Mouse (Mus musculus) stomach, embryonic 16.5 days (tissue): Measurements from ENCODE around the gene Slc47a2. TPM values are rescaled to one million over a fixed set of nuclear protein-coding genes. Genes with fewer than 3 reads are reported as not detected.

ENCODE experiments used
- ATAC-seq: fragments of 200-750 bp; cut with Nextera tagmentation; 2 replicates; pipeline ENCODE4 v1.8.0; 2017; ENCODE audit warnings: moderate number of reproducible peaks, moderate TSS enrichment; ENCODE audit not compliant: insufficient read depth, low FRiP score
- H3K27ac ChIP-seq: fragments of 300-500 bp; sonication (generic); 2 replicates; pipeline ENCODE4 v1.5.1; 2014; ENCODE audit warnings: low read length
- H3K27me3 ChIP-seq: fragments of 300-500 bp; sonication (generic); 2 replicates; pipeline ENCODE4 v1.6.1; 2014; ENCODE audit warnings: low read length, control low read depth, mixed read lengths; ENCODE audit not compliant: control insufficient read depth, insufficient read depth
- H3K36me3 ChIP-seq: fragments of 300-500 bp; sonication (generic); 2 replicates; pipeline ENCODE4 v1.6.1; 2014; ENCODE audit warnings: low read length; ENCODE audit not compliant: control insufficient read depth, insufficient read depth
- H3K4me1 ChIP-seq: fragments of 300-500 bp; sonication (generic); 2 replicates; pipeline ENCODE4 v1.6.1; 2014; ENCODE audit warnings: low read length, control low read depth, mixed read lengths; ENCODE audit not compliant: control insufficient read depth, insufficient read depth
- H3K4me2 ChIP-seq: fragments of 300-500 bp; sonication (generic); 2 replicates; pipeline ENCODE4 v1.6.1; 2014; ENCODE audit warnings: low read depth, low read length, mixed read lengths
- H3K4me3 ChIP-seq: fragments of 300-500 bp; sonication (generic); replicated peaks from 2 replicates; pipeline ENCODE4 v1.5.1; 2014; ENCODE audit warnings: mild to moderate bottlenecking, low read length
- H3K9ac ChIP-seq: fragments of 300-500 bp; sonication (generic); 2 replicates; pipeline ENCODE4 v1.6.1; 2014; ENCODE audit warnings: low read length
- H3K9me3 ChIP-seq: fragments of 300-500 bp; sonication (generic); replicated peaks from 2 replicates; pipeline ENCODE4 v1.6.1; 2016; ENCODE audit warnings: low read length, control low read depth; ENCODE audit not compliant: control insufficient read depth
- WGBS: fragments of 180-500 bp; shearing (Covaris S2); extraction: QIAGEN DNeasy Blood & Tissue Kit; methylation state at CpG from one replicate; pipeline ENCODE4 v1.1.7; 2014; 5-methylcytosine and 5-hydroxymethylcytosine counted together
- polyA plus RNA-seq: library from polyadenylated mRNA; unstranded; fragments of >200 nt; fragmentation: Nextera tagmentation; extraction: Ambion mirVana; gene quantifications from 2 replicates; pipeline ENCODE4 v1.2.1, GENCODE M21; 2015

Slc47a2 gene
- polyA plus RNA-seq: 0.09 TPM in 1 of 2 replicates, not detected in the other

GRCm38 (mm10) chr11:61342505-61343420 is at the start of gene Slc47a2:
Gene Slc47a2, minus strand, starts transcription at chr11:61342860.
- ATAC-seq: no peak
- H3K27ac ChIP-seq: no peak within 1 kb of the TSS
- WGBS: 3% methylated on average over 61 of the region's 61 CpGs
- H3K9ac ChIP-seq: peak within 1 kb of the TSS; percentile 52
- H3K4me2 ChIP-seq: peak within 1 kb of the TSS; percentile 59
- no peaks in the 10 kb centered on the region for H3K9me3 ChIP-seq
- H3K4me1 ChIP-seq: peaks cover 6% of the 10 kb centered on the region
- no peaks in the 10 kb centered on the region for H3K36me3 ChIP-seq
- H3K27me3 ChIP-seq: peaks cover 30% of the 10 kb centered on the region
- peak within 1 kb of the TSS; percentile 38 for H3K4me3 ChIP-seq

- no peaks in the 10 kb centered on the region for H3K4me1 ChIP-seq
- ATAC-seq: no peak
- no peak overlapping the region for H3K4me2 ChIP-seq
- H3K27me3 ChIP-seq: no peaks in the 10 kb centered on the region
- no peak overlapping the region for H3K4me3 ChIP-seq
- no peak overlapping the region for H3K9ac ChIP-seq
- no peaks in the 10 kb centered on the region for H3K36me3 ChIP-seq
- H3K27ac ChIP-seq: no peak overlapping the region
- 62% methylated on average over 4 of the region's 4 CpGs for WGBS
- H3K9me3 ChIP-seq: no peaks in the 10 kb centered on the region
These were observed 46.3 kb upstream of the Slc47a2 start for GRCm38 (mm10) chr11:61388936-61389335.

- Histone ChIP-seq H3K9ac (no peak overlapping the region), H3K4me3 (no peak overlapping the region)
- WGBS: 59% methylated on average over 6 of the region's 6 CpGs
These were observed 45.4 kb upstream of the Slc47a2 start for GRCm38 (mm10) chr11:61388012-61388411.

GRCm38 (mm10) chr11:61387233-61387632 is 44.6 kb upstream of the Slc47a2 start:
- H3K4me2 ChIP-seq: no peak overlapping the region
- ATAC-seq: no peak
- no peak overlapping the region for H3K27ac ChIP-seq
- no peak overlapping the region for H3K4me3 ChIP-seq
- H3K9ac ChIP-seq: no peak overlapping the region
- H3K36me3 ChIP-seq: no peaks in the 10 kb centered on the region
- no peaks in the 10 kb centered on the region for H3K27me3 ChIP-seq
- no peaks in the 10 kb centered on the region for H3K4me1 ChIP-seq
- H3K9me3 ChIP-seq: no peaks in the 10 kb centered on the region
- 68% methylated on average over 6 of the region's 6 CpGs for WGBS

More at GRCm38 (mm10) chr11:61388012-61388411, 45.4 kb upstream of the Slc47a2 start:
- Histone ChIP-seq H3K9me3 (no peaks in the 10 kb centered on the region), H3K36me3 (no peaks in the 10 kb centered on the region), H3K4me1 (no peaks in the 10 kb centered on the region), H3K4me2 (no peak overlapping the region), H3K27me3 (no peaks in the 10 kb centered on the region), H3K27ac (no peak overlapping the region)
- ATAC-seq: no peak

- ATAC-seq: no peak
- Histone ChIP-seq H3K9me3 (no peaks in the 10 kb centered on the region), H3K27ac (no peak overlapping the region), H3K4me1 (no peaks in the 10 kb centered on the region), H3K36me3 (no peaks in the 10 kb centered on the region), H3K9ac (no peak overlapping the region), H3K4me2 (no peak overlapping the region), H3K4me3 (no peak overlapping the region), H3K27me3 (no peaks in the 10 kb centered on the region)
- 51% methylated on average over 4 of the region's 4 CpGs for WGBS
These were observed 43.1 kb upstream of the Slc47a2 start for GRCm38 (mm10) chr11:61385725-61386124.

- Histone ChIP-seq H3K4me3 (no peak overlapping the region), H3K9me3 (no peaks in the 10 kb centered on the region), H3K4me2 (no peak overlapping the region), H3K36me3 (no peaks in the 10 kb centered on the region), H3K27me3 (peaks cover 26% of the 10 kb centered on the region), H3K9ac (no peak overlapping the region), H3K4me1 (no peaks in the 10 kb centered on the region), H3K27ac (no peak overlapping the region)
- WGBS: 92% methylated on average over 1 of the region's 1 CpGs
- ATAC-seq: no peak
These were observed 38.6 kb upstream of the Slc47a2 start for GRCm38 (mm10) chr11:61381272-61381671.

GRCm38 (mm10) chr11:61378651-61379050 is 36.0 kb upstream of the Slc47a2 start:
- Histone ChIP-seq H3K36me3 (no peaks in the 10 kb centered on the region), H3K4me3 (no peak overlapping the region), H3K4me1 (no peaks in the 10 kb centered on the region), H3K4me2 (no peak overlapping the region), H3K27me3 (peaks cover 27% of the 10 kb centered on the region), H3K9ac (no peak overlapping the region), H3K9me3 (no peaks in the 10 kb centered on the region), H3K27ac (no peak overlapping the region)
- ATAC-seq: no peak
- WGBS: 60% methylated on average over 4 of the region's 4 CpGs

- Histone ChIP-seq H3K36me3 (no peaks in the 10 kb centered on the region), H3K9ac (peak within 1 kb of the TSS; percentile 58; the same call in 1 of the 2 replicates), H3K4me2 (peak within 1 kb of the TSS; percentile 60), H3K27ac (no peak within 1 kb of the TSS), H3K4me3 (peak within 1 kb of the TSS; percentile 38), H3K4me1 (no peaks in the 10 kb centered on the region), H3K27me3 (peaks cover 27% of the 10 kb centered on the region), H3K9me3 (no peaks in the 10 kb centered on the region)
- no peak for ATAC-seq
- WGBS: 12% methylated on average over 39 of the region's 39 CpGs
These were observed 35.4 kb upstream of the Slc47a2 start, which contains the start of gene Slc47a1 for GRCm38 (mm10) chr11:61377881-61378613. Gene Slc47a1, minus strand, starts transcription at chr11:61378345.

- H3K9ac ChIP-seq: no peak overlapping the region
- 88% methylated on average over 2 of the region's 2 CpGs for WGBS
- H3K27me3 ChIP-seq: no peaks in the 10 kb centered on the region
- H3K9me3 ChIP-seq: no peaks in the 10 kb centered on the region
- H3K4me3 ChIP-seq: no peak overlapping the region
- no peaks in the 10 kb centered on the region for H3K36me3 ChIP-seq
- no peak overlapping the region for H3K4me2 ChIP-seq
- no peaks in the 10 kb centered on the region for H3K4me1 ChIP-seq
- no peak for ATAC-seq
- H3K27ac ChIP-seq: no peak overlapping the region
These were observed 26.0 kb upstream of the Slc47a2 start for GRCm38 (mm10) chr11:61368668-61369067.
